ENCODE assay signal across 19 mouse cellular contexts in the genomic region with DNA sequence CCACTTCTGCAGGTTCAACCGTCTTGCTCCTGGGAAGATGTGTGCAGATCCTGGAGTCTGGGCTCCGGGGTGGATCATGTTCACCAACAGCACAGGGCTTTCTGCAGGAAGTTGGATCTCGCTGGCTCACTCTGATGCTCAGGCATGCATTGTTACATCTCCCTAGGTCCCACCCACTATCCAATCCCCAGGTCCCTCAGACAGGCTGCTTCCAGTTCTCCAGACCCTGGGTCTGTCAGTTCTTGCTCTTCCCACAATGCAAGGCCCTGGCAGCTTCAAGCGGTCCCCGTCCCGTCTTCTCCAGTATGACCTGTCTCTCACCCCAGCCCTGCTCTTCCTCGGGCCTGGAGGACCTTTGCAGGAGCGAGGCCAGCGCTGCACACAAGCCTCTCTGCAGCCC. TPM values are rescaled to one million over a fixed set of nuclear protein-coding genes. Genes with fewer than 3 reads are reported as not detected.
A peak's percentile ranks its signal among the peaks of the same experiment; 100 is the strongest.
DNase-seq lines count a peak whose midpoint lies in the region; ATAC-seq and TF ChIP-seq lines count a peak whose summit lies in the region.
"Had no signal": no experiment of that assay in that cellular context is flagged by ENCODE, and none has a peak within 500 bp of the region (broad histone marks: within the 10 kb centered on the region; RNA-seq: fewer than 3 reads in every experiment).

No protein-coding gene starts in this region.

- H3K4me3 ChIP-seq in testis, adult 2 months (ENCODE audit: control insufficient read depth, low read depth, low read length) = no peak overlapping the region
- no peak overlapping the region for H3K4me3 ChIP-seq in midbrain, embryonic 13.5 days (replicated peaks)
- H3K4me3 ChIP-seq: erythroblast, embryonic 14.5 days; left cerebral cortex, adult 2 months; limb, embryonic 15.5 days; lung, embryonic 15.5 days had no signal

- H3K4me1 ChIP-seq in testis, adult 2 months (ENCODE audit: control insufficient read depth, insufficient read depth, low read length) = peaks cover 8% of the 10 kb centered on the region
- H3K4me1 ChIP-seq in midbrain, embryonic 13.5 days (replicated peaks) = peaks cover 57% of the 10 kb centered on the region

- peak overlapping the region; percentile 28 for H3K9ac ChIP-seq in midbrain, embryonic 13.5 days (replicated peaks)
- H3K9ac ChIP-seq: limb, embryonic 15.5 days; lung, embryonic 15.5 days had no signal

- TF ChIP-seq CTCF in testis, adult 2 months (IDR thresholded peaks at IDR 0.05; ENCODE audit: control insufficient read depth, insufficient read depth, insufficient replicate concordance, low read depth, low read length) = no peak

- TF ChIP-seq POLR2A in testis, adult 2 months (IDR thresholded peaks at IDR 0.05; ENCODE audit: control insufficient read depth, low read depth, low read length) = 0 out of 2 replicates have a peak, but pooled peaks have one; percentile 13

- no peak overlapping the region for H3K27ac ChIP-seq in testis, adult 2 months (ENCODE audit: control insufficient read depth, insufficient read depth, low read depth, low read length)
- peak overlapping the region; percentile 94 for H3K27ac ChIP-seq in midbrain, embryonic 13.5 days
- H3K27ac ChIP-seq: left cerebral cortex, adult 2 months; limb, embryonic 15.5 days; lung, embryonic 15.5 days had no signal

- no peaks in the 10 kb centered on the region for H3K9me3 ChIP-seq in midbrain, embryonic 13.5 days
- H3K9me3 ChIP-seq: limb, embryonic 15.5 days; lung, embryonic 15.5 days had no signal

- no peaks in the 10 kb centered on the region for H3K36me3 ChIP-seq in testis, adult 2 months (ENCODE audit: control insufficient read depth, insufficient read depth, low read length)
- no peaks in the 10 kb centered on the region for H3K36me3 ChIP-seq in midbrain, embryonic 13.5 days
- H3K36me3 ChIP-seq: limb, embryonic 15.5 days; lung, embryonic 15.5 days had no signal

- peak; percentile 14 for DNase-seq in cerebellum, adult 9-11 months
- DNase-seq in cerebellum, postnatal 25 days = no peak
- no peak for DNase-seq in testis, postnatal 10 days (ENCODE audit: low spot score)
- DNase-seq in thymus, postnatal 14 days = no peak
- no peak for DNase-seq in left cerebral cortex, adult 11 months (ENCODE audit: low spot score)
- no peak for DNase-seq in gastrocnemius, postnatal 10 days
- DNase-seq: adrenal gland, postnatal 25 days; cerebellum, adult 11 months; gastrocnemius, postnatal 25 days; kidney, postnatal 14 days had no signal

- H3K27me3 ChIP-seq in testis, adult 2 months (ENCODE audit: control insufficient read depth, insufficient read depth, low read length) = no peaks in the 10 kb centered on the region
- peaks cover 7% of the 10 kb centered on the region; the same call in 1 of the 2 replicates for H3K27me3 ChIP-seq in midbrain, embryonic 13.5 days

- H3K4me2 ChIP-seq in midbrain, embryonic 13.5 days (replicated peaks) = peak overlapping the region; percentile 26
- H3K4me2 ChIP-seq: heart, embryonic 11.5 days; limb, embryonic 15.5 days; lung, embryonic 15.5 days had no signal

- 20% methylated on average over 9 of the region's 9 CpGs for WGBS in midbrain, embryonic 13.5 days

- peak; percentile 12; the same call in 1 of the 2 replicates for ATAC-seq in midbrain, embryonic 13.5 days

RNA-seq across cellular contexts. Expression of a gene that starts 48.2 kb away (rescaled TPM):
- polyA plus RNA-seq in testis, adult 2 months (2012; rRNA removed) = 1.9 and 2.1 TPM in 2 replicates
- polyA plus RNA-seq in midbrain, embryonic 13.5 days (2015; fragmentation: Nextera tagmentation; extraction: Ambion mirVana) = 0.58 and 0.67 TPM in 2 replicates
- total RNA-seq in gastrocnemius, postnatal 10 days (2021) = not detected
- total RNA-seq: adrenal gland, postnatal 25 days; gastrocnemius, postnatal 25 days; megakaryocyte, adult 5-6 weeks had no signal
- polyA plus RNA-seq: erythroblast, embryonic 14.5 days; heart, embryonic 11.5 days; lung, embryonic 15.5 days had no signal

RNA-seq across cellular contexts. Expression of a gene that starts 49.8 kb away (rescaled TPM):
- polyA plus RNA-seq in testis, adult 2 months (2012; rRNA removed) = 0.04 and 0.14 TPM in 2 replicates
- polyA plus RNA-seq in midbrain, embryonic 13.5 days (2015; fragmentation: Nextera tagmentation; extraction: Ambion mirVana) = 6.5 and 8.3 TPM in 2 replicates
- total RNA-seq in gastrocnemius, postnatal 10 days (2021) = under 1 TPM in 1 of 2 experiments, not detected in 1; 0.11 TPM
- total RNA-seq: adrenal gland, postnatal 25 days; gastrocnemius, postnatal 25 days; megakaryocyte, adult 5-6 weeks had no signal
- polyA plus RNA-seq: erythroblast, embryonic 14.5 days; limb, embryonic 15.5 days; lung, embryonic 15.5 days; stomach, embryonic 16.5 days had no signal

RNA-seq across cellular contexts. Expression of a gene that starts 58.4 kb away (rescaled TPM):
- 163 and 169 TPM in 2 replicates for polyA plus RNA-seq in testis, adult 2 months (2012; rRNA removed)
- polyA plus RNA-seq in midbrain, embryonic 13.5 days (2015; fragmentation: Nextera tagmentation; extraction: Ambion mirVana) = not detected in 2 replicates
- under 1 TPM in 1 of 2 experiments, not detected in 1; 0.75 TPM for total RNA-seq in gastrocnemius, postnatal 10 days (2021)
- total RNA-seq: left cerebral cortex, adult 2 months; megakaryocyte, adult 5-6 weeks had no signal
- polyA plus RNA-seq: erythroblast, embryonic 14.5 days; heart, embryonic 11.5 days; lung, embryonic 15.5 days had no signal

Comparison
In these comparisons a context has a peak if more than half of its experiments do, and no peak if none do; other contexts are left out.
1. RNA of a gene that starts 58.4 kb away (polyA plus RNA-seq): 163 to 169 TPM in testis, adult 2 months; not detected in midbrain, embryonic 13.5 days; every median in the first group is over 100 times any median in the second.